Mouse (Mus musculus): ENCODE data around the gene Fbxl18.
"Not testable (repeated sequence)": the region's sequence is repeated elsewhere in the genome, so short reads cannot be mapped to it uniquely, and the experiment has no call there.

The Fbxl18 gene

DNA sequence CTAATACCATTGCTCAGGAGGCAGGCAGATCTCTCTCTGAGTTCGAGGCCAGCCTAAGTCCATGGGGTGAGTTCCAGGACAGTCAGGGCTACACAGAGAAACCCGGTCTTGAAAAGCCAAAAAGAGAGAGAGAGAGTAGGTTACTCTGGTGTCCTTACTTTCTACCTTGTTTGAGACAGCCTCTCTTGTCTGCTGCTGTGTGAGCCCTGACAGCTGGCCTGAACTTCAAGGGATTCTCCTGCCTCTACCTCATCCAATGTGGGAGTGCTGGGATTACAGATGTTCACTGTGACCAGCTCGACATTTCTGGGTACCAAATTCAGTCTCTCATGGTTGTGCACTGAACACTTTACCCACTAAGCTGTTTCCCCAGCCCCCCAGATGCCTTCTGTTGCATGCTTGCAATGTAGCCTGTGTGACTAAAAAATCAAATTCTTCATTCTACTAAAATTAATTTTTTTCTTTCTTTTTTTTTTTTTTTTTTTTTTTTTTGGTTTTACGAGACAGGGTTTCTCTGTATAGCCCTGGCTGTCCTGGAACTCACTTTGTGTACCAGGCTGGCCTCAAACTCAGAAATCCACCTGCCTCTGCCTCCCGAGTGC is 4.8 kb upstream of the Fbxl18 start:
- DNase-seq (ENCODE audit: low read depth, low spot score) = no peak

DNA sequence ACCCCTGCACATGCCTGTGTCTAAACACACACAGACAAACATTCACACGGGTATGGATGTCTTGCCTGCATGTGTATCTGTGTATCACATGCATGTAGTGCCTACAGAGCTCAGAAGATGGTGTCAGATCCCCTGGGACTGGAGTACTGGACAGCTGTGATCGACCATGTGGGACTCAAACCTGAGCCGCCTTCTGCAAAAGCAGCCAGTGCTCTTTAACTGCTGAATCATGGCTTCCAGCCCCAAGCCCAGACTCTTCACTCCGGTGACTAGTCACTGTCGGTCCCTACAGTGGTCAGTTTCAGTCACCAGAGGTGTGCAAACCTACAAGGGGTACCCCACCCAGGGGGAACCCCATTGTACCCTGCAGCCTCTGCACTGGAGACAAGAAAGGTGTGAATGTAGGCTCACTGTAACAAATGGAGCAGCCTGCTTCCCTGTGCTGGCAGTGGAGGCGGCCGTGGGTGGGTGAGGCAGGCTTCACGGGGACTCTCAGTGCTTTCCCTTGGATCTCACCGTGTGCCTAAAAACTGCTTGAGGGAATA is 3.9 kb upstream of the Fbxl18 start:
- DNase-seq (ENCODE audit: low read depth, low spot score) = peak; percentile 37

DNA sequence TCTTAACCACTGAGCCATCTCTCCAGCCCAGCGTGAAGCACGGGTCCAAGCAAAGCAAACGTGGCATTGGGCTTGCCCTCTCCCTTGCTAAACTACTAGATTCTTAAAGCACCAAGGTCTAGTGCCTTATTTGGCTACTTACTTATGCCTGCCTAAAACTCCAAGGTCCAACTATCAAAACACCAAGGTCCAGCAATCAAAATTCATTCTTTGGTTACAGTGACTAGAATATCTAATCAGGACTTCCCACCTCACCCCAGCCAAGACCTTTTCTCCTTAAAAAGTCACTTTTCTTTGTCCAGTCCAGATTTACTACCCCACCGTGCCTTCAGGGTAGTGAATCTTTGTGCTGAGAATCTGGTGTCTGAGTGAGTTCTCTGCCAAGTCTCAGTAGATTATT is 3.1 kb upstream of the Fbxl18 start:
- no peak for DNase-seq (ENCODE audit: low read depth, low spot score)

DNA sequence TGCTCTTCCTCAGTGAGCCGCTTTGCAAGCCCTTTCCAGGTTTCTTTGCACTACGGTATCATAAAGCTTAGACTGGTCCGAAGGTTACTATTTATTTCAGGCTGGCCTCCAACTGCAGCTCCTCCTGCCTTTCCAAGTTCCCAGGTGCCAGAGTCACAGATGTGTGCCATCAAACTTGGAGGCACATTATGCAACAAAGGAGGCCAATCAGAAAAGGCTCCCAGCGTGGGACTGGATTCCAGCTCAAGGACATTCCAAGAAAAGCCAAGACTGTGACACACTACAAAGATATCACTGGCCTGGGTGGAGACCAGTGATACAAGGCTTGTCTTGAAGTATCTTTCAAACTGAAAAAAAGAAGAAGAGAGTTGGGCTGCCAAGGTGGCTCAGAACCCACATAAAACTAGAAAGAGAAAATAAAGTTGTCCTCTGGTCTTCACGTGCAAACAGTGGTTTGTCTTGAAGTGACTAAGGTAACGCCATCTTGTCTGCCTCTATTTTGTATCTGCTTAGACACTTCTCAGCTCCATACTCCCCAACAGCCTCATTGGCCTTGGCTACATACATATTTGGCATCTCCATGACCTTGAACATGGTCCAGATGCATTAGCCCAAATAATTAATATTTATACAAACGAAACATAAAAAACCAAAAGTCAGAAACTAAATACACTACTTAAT is 2.5 kb upstream of the Fbxl18 start:
- DNase-seq (ENCODE audit: low read depth, low spot score) = no peak

DNA sequence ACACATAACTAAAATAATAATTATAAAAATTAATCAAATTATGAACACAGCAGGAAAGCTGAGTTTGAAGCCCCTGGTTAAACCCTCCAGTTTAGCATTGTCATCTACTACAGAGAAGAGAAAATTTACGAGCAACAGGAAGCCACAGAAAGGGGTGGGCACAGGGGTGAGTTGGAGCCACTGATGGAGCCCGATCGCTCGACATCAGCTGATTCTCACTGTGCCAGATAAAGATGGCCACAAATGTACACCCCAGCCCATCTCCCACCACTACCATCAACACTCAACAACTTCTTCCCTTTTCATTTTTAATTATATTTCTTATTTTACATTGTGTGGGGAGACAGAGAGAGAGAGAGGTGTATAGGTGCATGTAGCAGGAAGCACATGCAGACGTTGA is 1.5 kb upstream of the Fbxl18 start:
- DNase-seq (ENCODE audit: low read depth, low spot score) = peak; percentile 45

DNA sequence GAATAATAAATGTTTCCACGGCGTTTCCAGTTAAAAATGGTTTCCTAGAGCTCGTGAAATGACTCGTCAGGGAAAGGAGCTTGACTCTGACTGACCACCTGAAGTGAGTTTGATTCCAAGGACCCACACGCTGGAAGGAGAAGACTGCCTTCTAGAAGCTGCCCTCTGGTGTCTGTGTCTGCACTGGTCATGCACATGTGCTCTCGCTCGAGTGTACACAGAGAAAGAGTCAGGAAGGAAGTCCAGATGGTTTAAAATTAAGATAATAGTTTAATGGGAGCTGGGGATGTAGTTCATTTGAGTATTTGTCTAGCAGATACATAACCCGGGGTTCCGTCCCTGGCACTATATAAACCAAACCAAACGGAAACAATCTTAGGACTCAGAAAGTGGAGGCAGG is 971 bp upstream of the Fbxl18 start:
- DNase-seq (ENCODE audit: low read depth, low spot score) = peak; percentile 20

DNA sequence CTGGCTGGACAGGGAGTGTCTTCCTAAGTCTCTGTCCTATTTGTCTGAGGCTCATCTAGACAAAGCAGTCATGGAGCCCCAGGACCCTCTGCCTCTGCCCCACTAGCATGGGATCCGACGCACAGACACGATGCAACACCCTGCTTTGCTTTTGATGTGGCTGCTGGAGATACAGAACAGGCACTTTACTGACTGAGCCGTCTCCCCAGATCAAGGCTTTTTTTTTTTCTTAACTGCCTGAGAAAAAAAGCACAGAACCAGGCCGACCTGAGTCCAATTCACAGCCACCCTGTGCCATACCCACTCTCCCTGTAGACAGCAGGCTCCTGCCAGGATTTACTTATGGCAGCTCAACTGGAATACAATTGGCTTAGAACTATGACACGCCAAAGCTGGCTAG is 3.8 kb downstream of the Fbxl18 start:
- DNase-seq (ENCODE audit: low read depth, low spot score) = peak; percentile 63

DNA sequence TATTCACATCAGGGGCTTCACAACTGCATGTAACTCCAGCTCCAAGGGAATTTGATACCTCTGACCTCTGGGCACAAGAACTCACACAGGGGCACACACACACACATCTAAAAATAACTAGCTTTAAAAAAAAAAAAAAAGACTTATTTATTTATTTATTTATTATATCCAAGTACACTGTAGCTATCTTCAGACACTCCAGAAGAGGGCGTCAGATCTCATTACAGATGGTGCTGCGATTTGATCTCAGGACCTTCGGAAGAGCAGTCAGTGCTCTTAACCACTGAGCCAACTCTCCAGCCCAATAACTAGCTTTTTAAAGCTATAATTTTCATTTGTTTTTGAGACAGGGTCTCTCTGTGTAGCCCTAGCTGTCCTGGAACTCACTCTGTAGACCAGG is 7.7 kb downstream of the Fbxl18 start:
- not testable (repeated sequence) for DNase-seq (ENCODE audit: low read depth, low spot score)

DNA sequence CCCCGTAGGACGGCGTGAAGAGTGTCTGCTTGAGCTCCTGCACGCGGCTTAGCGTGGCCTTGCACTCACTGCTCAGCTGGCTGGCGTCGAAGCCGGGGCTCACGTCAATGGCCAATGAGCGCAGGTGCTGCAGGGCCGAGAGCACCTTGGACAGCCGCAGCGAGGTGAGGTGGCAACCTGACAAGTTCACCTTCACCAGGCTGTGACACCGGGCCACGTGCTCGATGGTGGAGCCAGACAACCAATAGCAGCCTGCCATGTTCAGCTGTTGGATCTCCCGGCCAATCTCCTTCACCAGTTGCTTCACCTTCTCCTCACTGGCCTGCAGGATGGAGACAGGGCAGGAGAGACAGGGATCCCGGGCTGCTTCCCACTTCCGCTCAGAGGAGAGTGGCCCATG is 8.5 kb downstream of the Fbxl18 start:
- DNase-seq (ENCODE audit: low read depth, low spot score) = no peak

DNA sequence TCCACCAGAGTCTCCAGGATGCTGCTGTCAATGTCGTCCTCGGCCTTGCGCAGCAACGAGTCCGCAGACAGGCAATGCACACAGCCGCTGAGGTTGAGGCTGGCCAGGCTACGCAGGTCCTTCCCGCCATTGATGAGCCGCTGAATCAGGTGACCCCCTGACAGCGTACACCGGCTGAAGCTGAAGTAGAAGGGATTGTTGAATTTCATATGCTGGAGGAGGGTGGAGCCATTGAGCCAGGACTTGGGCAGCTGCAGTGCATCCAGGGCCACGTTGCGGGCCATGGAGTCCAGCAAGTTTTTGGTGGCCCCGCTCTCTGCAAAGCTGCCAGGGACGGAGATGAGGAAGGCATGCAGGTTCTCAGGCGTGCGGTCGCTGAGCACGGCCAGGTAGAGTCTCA is 9.0 kb downstream of the Fbxl18 start:
- no peak for DNase-seq (ENCODE audit: low read depth, low spot score)

DNA sequence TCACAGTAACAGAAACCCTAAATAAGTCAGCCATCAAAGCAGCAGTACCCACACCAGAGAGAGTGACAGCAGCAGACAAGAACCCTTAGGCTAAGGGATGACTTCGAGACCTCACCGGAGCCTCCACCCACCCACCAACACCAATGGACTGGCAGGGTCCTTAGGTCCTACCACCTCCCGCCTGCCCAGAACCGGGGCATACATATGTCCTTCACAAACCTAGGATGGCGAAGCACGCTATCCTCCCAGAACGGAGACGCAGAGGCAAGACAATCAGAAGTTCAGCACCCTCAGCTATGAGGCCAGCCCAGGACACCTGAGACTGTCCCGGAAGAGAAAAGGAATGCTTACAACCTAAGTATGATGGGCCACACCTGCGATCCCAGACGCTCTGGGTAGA is 12.8 kb downstream of the Fbxl18 start:
- no peak for DNase-seq (ENCODE audit: low read depth, low spot score)

DNA sequence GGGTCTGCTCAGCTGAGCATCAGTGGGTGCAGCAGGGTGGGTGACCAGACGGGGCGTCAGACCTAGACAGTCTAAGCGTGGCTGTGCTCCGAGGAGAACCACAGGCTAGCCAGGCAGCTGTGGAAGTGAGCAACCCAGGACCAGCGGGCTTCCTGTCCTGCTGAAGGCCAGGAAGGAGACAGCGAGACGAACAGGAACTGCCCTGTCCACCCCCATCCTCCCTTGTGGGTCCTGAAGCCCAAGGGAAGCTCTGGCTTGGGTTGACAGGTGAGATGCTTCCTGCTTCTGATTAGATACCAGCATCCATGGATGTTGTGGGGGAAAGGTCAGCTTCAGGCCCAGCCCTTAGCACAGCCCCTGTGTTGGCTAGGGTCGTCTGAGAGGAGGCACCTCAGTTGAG is 13.3 kb downstream of the Fbxl18 start:
- DNase-seq (ENCODE audit: low read depth, low spot score) = no peak

DNA sequence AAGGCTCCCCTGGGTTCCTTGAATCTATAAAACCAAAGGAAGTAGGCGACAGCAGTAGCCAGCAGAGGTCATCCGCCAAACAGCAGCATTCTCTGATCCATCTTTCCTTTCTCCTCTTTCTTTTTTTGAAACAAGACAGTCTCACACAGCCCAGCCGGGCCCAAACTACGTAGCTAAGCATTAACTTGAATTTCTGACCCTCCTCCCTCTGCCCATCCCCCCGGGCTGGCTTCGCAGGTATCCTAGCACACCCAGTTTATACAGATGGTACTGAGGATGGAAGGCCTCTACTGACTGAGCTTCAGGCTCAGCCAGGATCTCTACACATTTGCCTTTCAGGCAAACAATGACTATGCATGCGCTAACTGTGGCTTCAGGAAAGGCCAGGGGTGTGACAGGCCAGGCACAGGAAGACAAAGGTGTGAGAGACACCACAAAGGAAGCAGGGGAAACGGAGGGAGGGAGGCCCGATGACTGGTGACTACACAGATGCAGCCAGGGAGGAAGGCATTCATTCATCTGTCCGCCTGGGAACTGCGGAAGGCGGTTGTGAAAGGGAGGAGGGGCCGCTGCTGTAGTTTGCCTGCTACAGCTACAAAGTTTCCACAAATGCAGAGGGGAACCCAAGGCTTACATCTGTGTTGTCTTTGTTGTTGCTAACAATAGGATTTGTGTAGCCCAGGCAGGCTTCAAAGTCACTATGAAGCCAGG is 14.3 kb downstream of the Fbxl18 start:
- DNase-seq (ENCODE audit: low read depth, low spot score) = peak; percentile 49

DNA sequence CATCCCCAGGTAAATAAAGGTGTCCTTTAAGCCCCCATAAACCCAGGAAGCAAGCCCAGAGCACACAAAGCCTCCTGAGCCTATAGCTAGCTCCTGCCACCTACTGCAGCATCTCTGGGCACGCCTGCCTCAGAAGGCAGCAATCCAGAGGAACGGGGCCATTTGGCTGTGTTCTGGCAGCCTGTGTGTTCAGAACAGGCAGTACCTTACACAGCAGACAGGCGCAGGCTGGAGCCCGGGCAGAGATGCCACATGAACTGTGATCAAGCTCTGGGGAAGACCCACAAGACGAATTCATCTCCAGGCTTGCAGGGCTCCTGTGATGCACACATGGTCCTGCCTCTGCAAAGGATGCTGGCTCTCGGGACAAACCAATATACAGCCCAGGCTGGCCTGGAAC is 15.0 kb downstream of the Fbxl18 start:
- DNase-seq (ENCODE audit: low read depth, low spot score) = no peak

DNA sequence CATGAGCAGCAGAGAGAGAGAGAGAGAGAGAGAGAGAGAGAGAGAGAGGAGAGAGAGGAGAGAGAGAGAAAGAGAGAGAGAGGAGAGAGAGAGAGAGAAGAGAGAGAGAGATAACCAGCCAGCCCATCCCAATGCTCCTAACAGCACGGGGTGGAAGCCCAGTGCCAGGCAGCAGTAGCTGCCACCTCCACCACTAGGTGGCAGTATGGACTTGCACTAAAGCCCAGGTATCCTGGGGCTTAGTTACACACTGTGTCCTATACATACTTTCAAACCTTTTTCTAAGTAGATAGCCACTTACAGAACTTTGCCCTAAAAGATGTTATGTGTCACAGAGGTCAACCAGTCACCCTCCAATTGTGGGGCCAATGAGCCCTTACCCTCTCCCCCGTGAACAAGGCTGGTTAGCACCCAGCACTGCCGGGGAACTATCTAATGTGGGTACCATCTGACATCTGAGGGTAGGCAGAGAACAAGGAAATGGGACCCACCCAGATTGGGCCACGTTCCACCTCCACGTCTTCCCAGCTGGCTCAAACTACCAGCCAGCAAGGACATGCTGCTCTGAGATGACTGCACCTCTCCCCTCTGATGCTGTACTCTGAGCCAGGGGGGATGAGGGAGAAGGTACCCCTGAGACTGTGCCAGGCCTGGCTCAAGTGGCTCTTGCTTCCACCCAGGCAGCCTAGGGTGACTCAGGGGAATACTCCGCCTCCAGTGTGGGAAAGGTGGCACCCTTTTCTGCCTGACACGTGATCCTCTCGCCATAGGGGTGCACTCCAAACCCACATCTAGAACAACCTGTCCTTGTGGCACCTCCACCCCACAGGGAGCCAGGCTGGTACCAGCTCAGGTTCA is 15.7 kb downstream of the Fbxl18 start:
- peak; percentile 87 for DNase-seq (ENCODE audit: low read depth, low spot score)

DNA sequence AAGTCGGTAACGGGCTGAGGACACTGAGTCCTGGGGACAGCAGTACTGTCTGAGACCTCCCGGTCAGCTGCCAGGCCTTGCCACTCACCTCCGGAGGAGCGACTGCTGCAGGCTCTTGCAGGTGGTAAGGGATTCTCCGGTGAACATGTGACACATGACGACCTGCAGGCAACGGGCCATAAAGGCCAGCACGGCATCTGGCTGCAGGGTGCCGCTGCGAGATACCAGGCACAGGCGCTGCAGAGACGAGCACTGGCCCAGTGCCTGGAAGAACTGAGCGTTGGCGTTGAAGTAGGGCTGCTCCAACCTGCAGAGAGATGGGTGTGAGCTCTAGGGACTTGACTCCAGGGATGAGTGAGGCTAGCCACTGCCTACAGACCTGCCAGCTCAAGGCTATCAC is 16.7 kb downstream of the Fbxl18 start:
- DNase-seq (ENCODE audit: low read depth, low spot score) = no peak

DNA sequence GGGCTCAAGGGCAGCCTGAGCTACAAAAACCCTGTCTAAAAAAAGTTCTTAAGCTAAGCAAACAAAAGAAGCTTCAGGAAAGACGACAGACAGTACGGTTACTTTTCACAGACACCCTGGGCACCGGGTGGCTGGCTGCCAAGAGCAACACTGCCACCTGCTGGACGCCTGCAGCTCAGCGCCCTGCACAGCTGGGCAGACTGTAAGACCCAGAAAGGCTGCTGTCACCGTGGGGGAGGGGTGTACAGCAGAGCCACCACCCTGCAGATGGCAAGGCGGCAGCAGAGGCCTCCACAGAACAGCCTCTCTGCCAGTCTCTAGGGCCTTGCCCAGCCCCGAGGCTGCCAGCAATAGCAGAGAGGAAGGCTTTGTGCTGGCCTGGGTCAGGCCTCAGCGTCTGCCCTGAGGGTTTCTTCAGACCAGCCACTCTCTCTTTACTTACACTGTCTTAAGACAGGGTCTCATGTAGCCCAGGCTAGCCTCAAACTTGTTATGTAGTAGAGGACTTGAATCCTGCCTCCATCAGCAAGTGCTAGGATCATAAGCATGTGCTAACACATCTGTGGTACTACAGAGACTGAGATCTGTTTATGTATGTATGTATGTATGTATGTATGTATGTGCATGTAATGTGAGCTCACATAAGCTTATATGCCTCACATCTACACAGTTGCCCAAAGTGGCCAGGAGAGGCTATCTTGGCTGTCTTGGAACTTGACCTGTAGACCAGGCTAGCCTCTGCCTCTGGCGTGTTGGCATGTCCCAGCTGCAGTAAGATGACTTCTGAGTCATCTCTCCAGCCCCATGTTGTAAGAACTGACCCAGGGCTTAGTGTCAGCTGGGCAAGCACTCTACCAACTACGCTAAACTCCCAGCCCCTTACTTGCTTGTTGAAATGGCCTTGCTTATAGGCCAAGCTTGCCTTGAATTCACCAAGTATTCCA is 17.6 kb downstream of the Fbxl18 start:
- DNase-seq (ENCODE audit: low read depth, low spot score) = peak; percentile 87

DNA sequence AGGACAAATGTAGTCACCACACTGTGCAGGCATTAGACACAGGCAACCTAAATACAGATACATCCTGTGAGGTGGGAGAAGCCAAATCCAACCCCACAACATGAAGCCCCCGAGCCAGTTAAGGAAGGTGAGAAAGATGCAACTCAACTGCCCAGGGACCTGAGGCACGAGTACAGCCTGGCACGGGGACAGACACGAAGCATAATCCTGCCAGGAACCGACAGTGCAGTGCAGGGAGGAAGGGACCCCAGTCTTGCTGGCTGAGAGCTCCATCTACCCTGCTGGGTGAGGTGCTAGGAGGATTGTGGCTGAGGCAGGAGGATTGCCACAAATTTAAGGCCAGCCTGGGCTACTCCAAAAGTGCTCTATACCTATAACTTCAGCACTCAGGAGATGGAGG is 18.3 kb downstream of the Fbxl18 start:
- no peak for DNase-seq (ENCODE audit: low read depth, low spot score)

DNA sequence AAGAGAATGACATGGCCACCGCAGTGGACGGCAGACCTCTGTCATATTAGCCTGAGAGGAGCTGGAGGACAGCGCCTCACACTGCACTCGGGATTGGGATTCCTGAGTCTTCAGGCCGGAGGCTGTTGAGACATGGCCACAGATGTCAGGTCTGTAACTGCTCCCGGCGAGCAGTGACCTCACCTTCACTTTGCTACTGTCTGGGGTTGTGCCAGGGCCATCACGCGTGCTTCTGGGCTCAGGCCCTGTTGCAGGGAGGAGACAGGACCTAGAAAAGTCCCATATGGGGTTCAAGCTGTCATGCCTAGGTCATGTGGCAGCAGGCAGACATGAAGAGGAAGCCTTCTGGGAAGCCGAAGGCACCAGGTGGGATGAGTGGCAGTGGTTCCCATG is 19.7 kb downstream of the Fbxl18 start:
- DNase-seq (ENCODE audit: low read depth, low spot score) = no peak

DNA sequence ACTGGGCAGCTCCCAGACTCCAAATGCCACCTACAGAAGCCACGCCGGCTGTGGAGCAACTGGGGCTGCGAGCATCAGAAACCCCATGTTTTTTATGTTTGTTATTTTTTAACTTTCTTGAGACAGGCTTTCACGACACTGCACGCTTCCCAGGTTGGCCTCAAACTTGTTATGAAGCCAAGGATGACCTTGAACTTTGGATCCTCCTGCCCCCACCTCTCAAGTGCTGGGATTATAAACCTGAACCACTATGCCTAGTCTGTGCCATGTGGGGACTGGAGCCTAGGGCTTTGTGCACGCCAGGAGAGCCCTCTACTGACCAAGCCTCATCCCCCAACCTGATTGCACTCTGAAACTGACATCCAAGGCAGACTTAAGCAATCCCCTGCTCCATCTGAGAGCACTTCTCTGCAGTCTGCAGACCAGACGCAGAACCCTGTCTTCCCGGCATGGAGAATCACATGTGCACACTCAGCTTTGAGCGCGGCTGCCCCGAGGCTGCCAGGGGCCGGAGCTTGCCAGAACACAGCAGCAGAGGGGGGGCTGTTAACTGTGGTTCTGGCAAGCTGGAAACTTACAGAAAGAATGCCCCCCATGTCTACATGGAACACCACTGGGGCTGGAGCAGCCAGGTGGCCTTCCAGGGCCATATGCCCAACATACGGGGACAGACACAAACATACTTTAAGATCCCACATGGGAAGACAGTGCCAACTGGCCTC is 20.3 kb downstream of the Fbxl18 start:
- DNase-seq (ENCODE audit: low read depth, low spot score) = no peak

All from CD4-positive helper T cell, adult 2 months (primary cell).